Mouse (Mus musculus) kidney, embryonic 16.5 days (tissue): Measurements from ENCODE around the gene Gm49486. TPM values are rescaled to one million over a fixed set of nuclear protein-coding genes. Genes with fewer than 3 reads are reported as not detected.

Experiments
- ATAC-seq: fragments of 200-750 bp; cut with Nextera tagmentation; 2 replicates; pipeline ENCODE4 v1.8.0; 2017; ENCODE audit warnings: moderate TSS enrichment; ENCODE audit not compliant: low FRiP score, low TSS enrichment
- H3K27ac ChIP-seq: fragments of 300-500 bp; sonication (generic); 2 replicates; pipeline ENCODE4 v1.5.1; 2014; ENCODE audit warnings: low read length
- H3K27me3 ChIP-seq: fragments of 300-500 bp; sonication (generic); 2 replicates; pipeline ENCODE4 v1.6.1; 2014; ENCODE audit warnings: low read length, control low read depth, mixed read lengths; ENCODE audit not compliant: insufficient read depth
- H3K36me3 ChIP-seq: fragments of 300-500 bp; sonication (generic); 2 replicates; pipeline ENCODE4 v1.6.1; 2014; ENCODE audit warnings: low read length, control low read depth, mixed read lengths; ENCODE audit not compliant: insufficient read depth
- H3K4me1 ChIP-seq: fragments of 300-500 bp; sonication (generic); 2 replicates; pipeline ENCODE4 v1.6.1; 2014; ENCODE audit warnings: low read length, control low read depth, mixed read lengths; ENCODE audit not compliant: insufficient read depth
- H3K4me2 ChIP-seq: fragments of 300-500 bp; sonication (generic); replicated peaks from 2 replicates; pipeline ENCODE4 v1.6.1; 2014; ENCODE audit warnings: low read depth, low read length
- H3K4me3 ChIP-seq: fragments of 300-500 bp; sonication (generic); 2 replicates; pipeline ENCODE4 v1.5.1; 2014; ENCODE audit warnings: mild to moderate bottlenecking, low read length
- H3K9ac ChIP-seq: fragments of 300-500 bp; sonication (generic); replicated peaks from 2 replicates; pipeline ENCODE4 v1.6.1; 2014; ENCODE audit warnings: low read length
- H3K9me3 ChIP-seq: fragments of 300-500 bp; sonication (generic); 2 replicates; pipeline ENCODE4 v1.6.1; 2016; ENCODE audit warnings: low read length, control low read depth
- WGBS: fragments of 180-500 bp; shearing (Covaris S2); extraction: QIAGEN DNeasy Blood & Tissue Kit; methylation state at CpG from one replicate; pipeline ENCODE4 v1.1.7; 2014; 5-methylcytosine and 5-hydroxymethylcytosine counted together
- polyA plus RNA-seq: library from polyadenylated mRNA; unstranded; fragments of >200 nt; fragmentation: Nextera tagmentation; extraction: Ambion mirVana; gene quantifications from 2 replicates; pipeline ENCODE4 v1.2.1, GENCODE M21; 2015

Gene Gm49486
- 0.55 and 0.72 TPM in 2 replicates for polyA plus RNA-seq

- H3K4me3 ChIP-seq: peak within 1 kb of the TSS; percentile 77
- no peaks in the 10 kb centered on the region for H3K27me3 ChIP-seq
- peak within 1 kb of the TSS; percentile 99 for H3K27ac ChIP-seq
- peak within 1 kb of the TSS; percentile 86 for H3K9ac ChIP-seq
- peaks cover 9% of the 10 kb centered on the region; the same call in 1 of the 2 replicates for H3K36me3 ChIP-seq
- H3K4me1 ChIP-seq: peaks cover 11% of the 10 kb centered on the region
- WGBS: under 1% methylated on average over 51 of the region's 51 CpGs
- peak; percentile 87 for ATAC-seq
- peak within 1 kb of the TSS; percentile 91 for H3K4me2 ChIP-seq
- H3K9me3 ChIP-seq: no peaks in the 10 kb centered on the region
These were observed at the start of gene Gm49486, which contains the start of gene Pick1 for GRCm38 (mm10) chr15:79229058-79229821. Gm49486 (plus strand) TSS chr15:79229391. Pick1 (plus strand) TSS chr15:79229173.

GRCm38 (mm10) chr15:79185213-79185612 lies 44.0 kb upstream of the Gm49486 start:
- Histone ChIP-seq H3K27me3 (no peaks in the 10 kb centered on the region), H3K9ac (no peak overlapping the region), H3K4me2 (no peak overlapping the region), H3K27ac (no peak overlapping the region), H3K4me1 (no peaks in the 10 kb centered on the region), H3K36me3 (no peaks in the 10 kb centered on the region), H3K4me3 (no peak overlapping the region), H3K9me3 (no peaks in the 10 kb centered on the region)
- ATAC-seq: no peak
- 74% methylated on average over 10 of the region's 10 CpGs for WGBS

GRCm38 (mm10) chr15:79187819-79188218 lies 41.4 kb upstream of the Gm49486 start:
- Histone ChIP-seq H3K4me3 (no peak overlapping the region), H3K36me3 (no peaks in the 10 kb centered on the region), H3K4me2 (no peak overlapping the region), H3K9me3 (peaks cover 4% of the 10 kb centered on the region; the same call in 1 of the 2 replicates), H3K4me1 (0 out of 2 replicates have a peak, but pooled peaks cover under 1% of the 10 kb centered on the region), H3K9ac (no peak overlapping the region), H3K27me3 (no peaks in the 10 kb centered on the region), H3K27ac (no peak overlapping the region)
- ATAC-seq: no peak
- WGBS: 95% methylated on average over 8 of the region's 8 CpGs

DNA sequence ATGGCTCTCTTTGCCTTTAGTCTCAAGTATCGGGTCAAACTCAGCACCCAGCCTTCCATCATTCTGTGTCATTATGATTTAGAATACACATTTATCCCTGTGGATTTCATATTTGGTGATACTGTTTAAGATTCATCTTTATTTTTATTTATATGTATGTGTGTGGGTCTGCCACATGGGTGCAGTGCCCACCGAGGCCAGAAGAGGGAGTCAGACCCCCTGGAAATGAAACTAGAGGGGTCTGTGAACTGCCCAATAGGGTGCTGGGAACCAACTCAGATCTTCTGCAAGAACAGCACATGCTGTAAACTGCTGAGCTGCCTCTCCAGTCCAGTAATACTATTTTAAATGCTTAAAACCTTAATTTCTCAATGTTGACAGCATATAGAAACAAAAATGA lies 37.8 kb upstream of the Gm49486 start:
- Histone ChIP-seq H3K36me3 (no peaks in the 10 kb centered on the region), H3K9me3 (peaks cover 4% of the 10 kb centered on the region; the same call in 1 of the 2 replicates), H3K4me1 (0 out of 2 replicates have a peak, but pooled peaks cover 10% of the 10 kb centered on the region), H3K9ac (no peak overlapping the region), H3K4me2 (no peak overlapping the region), H3K27me3 (no peaks in the 10 kb centered on the region), H3K4me3 (no peak overlapping the region), H3K27ac (no peak overlapping the region)
- 93% methylated on average over 2 of the region's 2 CpGs for WGBS
- no peak for ATAC-seq

DNA sequence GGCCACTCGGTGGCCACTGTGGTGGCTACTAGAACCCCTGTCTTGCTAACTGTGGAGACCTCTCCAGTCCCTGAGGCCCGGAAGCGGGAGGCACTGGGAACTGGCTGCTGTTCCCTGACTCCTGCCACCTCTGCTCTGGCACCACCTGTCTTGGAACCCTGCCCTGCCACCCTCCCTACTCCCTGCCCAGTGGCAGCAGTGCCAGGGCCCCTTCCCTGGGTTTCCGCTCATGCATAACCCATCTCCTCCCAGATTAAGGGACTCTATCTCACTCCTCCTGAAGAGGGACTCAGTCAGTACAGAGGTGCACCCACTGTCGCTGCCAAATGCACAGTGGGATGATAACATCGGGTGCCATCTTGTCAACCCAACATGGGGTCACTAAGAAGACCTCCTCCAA lies 36.7 kb upstream of the Gm49486 start:
- Histone ChIP-seq H3K27me3 (no peaks in the 10 kb centered on the region), H3K4me3 (no peak overlapping the region), H3K36me3 (no peaks in the 10 kb centered on the region), H3K4me2 (0 out of 2 replicates have a peak overlapping the region, but pooled peaks have one; percentile 18), H3K9me3 (peaks cover 4% of the 10 kb centered on the region; the same call in 1 of the 2 replicates), H3K9ac (no peak overlapping the region), H3K4me1 (0 out of 2 replicates have a peak, but pooled peaks cover 10% of the 10 kb centered on the region), H3K27ac (no peak overlapping the region)
- 82% methylated on average over 6 of the region's 6 CpGs for WGBS
- ATAC-seq: 0 out of 2 replicates have a peak, but pooled peaks have one; percentile 43

DNA sequence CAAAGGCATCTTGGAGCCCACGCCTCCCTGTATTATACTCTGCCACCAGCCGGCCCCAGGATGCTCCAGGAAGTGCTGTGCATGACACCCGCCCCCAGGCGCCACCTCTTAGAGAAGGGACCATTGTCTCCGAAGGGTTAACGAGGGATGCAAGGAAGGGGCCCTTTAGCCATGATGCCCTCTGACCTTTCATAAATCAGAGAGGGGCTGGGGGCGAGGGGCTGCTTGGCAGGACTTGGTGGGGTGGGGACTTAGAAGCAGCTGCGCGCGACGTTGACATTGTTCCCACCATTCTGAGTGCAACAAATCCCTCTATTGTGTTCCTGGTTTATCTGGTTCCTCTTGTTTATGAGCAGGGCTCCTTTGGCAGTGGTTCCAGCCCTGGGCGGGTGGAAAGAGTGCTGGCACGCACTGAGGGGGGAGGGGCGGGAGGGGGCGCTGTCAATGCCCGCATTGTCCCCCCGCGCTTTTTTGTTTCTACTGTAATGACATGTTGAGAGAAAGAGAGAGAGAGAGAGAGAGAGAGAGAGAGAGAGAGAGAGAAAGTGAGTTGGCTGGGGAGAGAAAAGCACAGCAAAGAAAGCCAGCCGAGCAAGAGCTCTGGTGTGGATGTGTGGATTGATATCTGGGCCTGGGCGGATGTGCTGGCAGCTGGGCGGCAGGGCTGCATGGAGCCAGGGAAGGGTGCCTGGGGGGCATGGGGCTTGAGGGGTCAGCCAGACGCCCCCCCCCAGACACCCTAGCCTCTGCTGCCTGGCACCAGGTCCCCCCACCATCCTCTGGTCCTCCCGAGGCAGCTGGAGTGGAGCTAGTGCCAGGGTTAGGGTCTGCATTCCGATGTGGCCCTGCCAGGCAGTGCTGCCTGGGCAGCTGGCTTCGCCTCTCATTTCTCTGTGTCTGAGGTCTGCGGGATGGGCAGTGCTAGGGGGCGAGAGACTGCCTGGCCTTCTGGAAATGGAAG lies 36.0 kb upstream of the Gm49486 start:
- WGBS: 41% methylated on average over 27 of the region's 27 CpGs
- H3K9ac ChIP-seq: no peak overlapping the region
- no peak overlapping the region for H3K4me3 ChIP-seq
- peak overlapping the region; percentile 37 for H3K27ac ChIP-seq
- ATAC-seq: peak; percentile 47; the same call in 1 of the 2 replicates
- peak overlapping the region; percentile 18; the same call in 1 of the 2 replicates for H3K4me2 ChIP-seq
- H3K36me3 ChIP-seq: no peaks in the 10 kb centered on the region
- H3K4me1 ChIP-seq: 0 out of 2 replicates have a peak, but pooled peaks cover 10% of the 10 kb centered on the region
- peaks cover 4% of the 10 kb centered on the region; the same call in 1 of the 2 replicates for H3K9me3 ChIP-seq
- H3K27me3 ChIP-seq: no peaks in the 10 kb centered on the region

DNA sequence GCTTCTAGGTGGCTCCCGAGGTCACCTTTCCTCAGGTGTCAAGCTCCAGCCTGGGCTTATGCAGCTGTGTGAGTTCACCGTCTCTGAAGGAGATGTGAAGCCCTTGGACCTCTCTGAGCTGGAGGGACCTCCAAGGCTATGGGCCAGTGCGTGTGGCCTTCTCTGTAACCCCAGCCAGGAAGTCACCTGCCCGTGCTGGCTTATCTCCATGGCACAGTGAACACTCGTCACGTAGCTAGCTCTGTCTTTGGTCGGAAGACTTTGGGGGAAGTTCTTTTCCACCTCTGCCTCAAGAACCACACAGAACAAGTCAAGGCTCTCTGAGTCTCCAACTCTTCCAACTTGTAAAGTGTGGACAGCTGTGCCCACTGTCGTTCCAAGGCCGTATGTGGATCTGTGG lies 35.1 kb upstream of the Gm49486 start:
- ATAC-seq: no peak
- Histone ChIP-seq H3K4me1 (0 out of 2 replicates have a peak, but pooled peaks cover 10% of the 10 kb centered on the region), H3K27me3 (no peaks in the 10 kb centered on the region), H3K4me3 (no peak overlapping the region), H3K9ac (no peak overlapping the region), H3K4me2 (no peak overlapping the region), H3K27ac (no peak overlapping the region), H3K36me3 (no peaks in the 10 kb centered on the region), H3K9me3 (peaks cover 4% of the 10 kb centered on the region; the same call in 1 of the 2 replicates)
- WGBS: 67% methylated on average over 9 of the region's 9 CpGs

DNA sequence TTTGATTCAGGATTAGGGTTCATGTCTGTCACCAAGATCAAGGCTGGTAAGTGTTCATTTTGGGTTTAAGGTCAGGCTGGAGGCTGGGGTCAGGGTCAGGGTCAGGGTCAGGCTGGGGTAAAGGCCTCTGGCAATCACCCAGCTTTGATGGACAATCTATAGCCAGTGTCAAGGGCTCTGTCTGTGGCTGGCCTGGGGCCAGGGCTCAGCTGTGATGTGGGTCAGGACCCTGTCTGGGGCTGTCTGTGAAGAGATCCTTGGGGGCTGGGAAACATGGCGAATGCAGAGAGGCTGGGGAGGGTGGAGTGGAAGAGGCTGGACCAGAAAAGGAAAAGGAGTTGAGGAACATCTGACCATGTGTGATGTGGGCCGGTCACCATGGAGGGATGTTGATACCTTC lies 34.2 kb upstream of the Gm49486 start:
- Histone ChIP-seq H3K4me3 (no peak overlapping the region), H3K9ac (no peak overlapping the region), H3K36me3 (no peaks in the 10 kb centered on the region), H3K4me2 (no peak overlapping the region), H3K27ac (no peak overlapping the region), H3K4me1 (0 out of 2 replicates have a peak, but pooled peaks cover 10% of the 10 kb centered on the region), H3K9me3 (peaks cover 4% of the 10 kb centered on the region; the same call in 1 of the 2 replicates), H3K27me3 (no peaks in the 10 kb centered on the region)
- ATAC-seq: no peak
- WGBS: 70% methylated on average over 2 of the region's 2 CpGs

DNA sequence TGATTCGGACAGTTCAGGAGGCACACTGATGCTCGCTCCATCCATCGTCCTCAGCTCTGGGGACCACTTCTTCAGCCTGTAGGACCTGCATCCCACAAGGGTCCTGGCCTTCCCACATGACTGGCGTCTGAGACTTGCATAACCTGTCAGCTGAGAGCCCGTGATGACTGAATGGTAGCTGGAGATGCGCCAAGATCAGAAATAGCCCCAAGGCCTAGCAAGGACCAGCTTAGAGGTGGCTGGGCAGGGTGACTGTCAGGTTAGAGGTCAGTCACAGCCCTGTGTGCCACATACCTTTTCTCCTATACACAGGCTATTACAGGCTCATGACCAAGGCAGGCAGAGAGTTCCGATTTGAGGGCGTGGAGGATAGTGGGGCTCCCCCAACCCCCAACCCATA lies 33.7 kb upstream of the Gm49486 start:
- WGBS: 83% methylated on average over 8 of the region's 8 CpGs
- H3K27ac ChIP-seq: no peak overlapping the region
- H3K9ac ChIP-seq: no peak overlapping the region
- H3K4me1 ChIP-seq: 0 out of 2 replicates have a peak, but pooled peaks cover 10% of the 10 kb centered on the region
- no peaks in the 10 kb centered on the region for H3K36me3 ChIP-seq
- H3K9me3 ChIP-seq: peaks cover 4% of the 10 kb centered on the region; the same call in 1 of the 2 replicates
- no peak for ATAC-seq
- H3K4me2 ChIP-seq: no peak overlapping the region
- H3K27me3 ChIP-seq: no peaks in the 10 kb centered on the region
- no peak overlapping the region for H3K4me3 ChIP-seq
